Mouse (Mus musculus) Patski (cell line): ENCODE results near the gene Ttc30a2. TPM values are rescaled to one million over a fixed set of nuclear protein-coding genes. Genes with fewer than 3 reads are reported as not detected.
"Not testable (repeated sequence)": the region's sequence is repeated elsewhere in the genome, so short reads cannot be mapped to it uniquely, and the experiment has no call there.

ENCODE experiments used
- ATAC-seq: fragments of 100-300 bp; one replicate; pipeline ENCODE4 v1.8.0; 2021
- CTCF ChIA-PET: fragments of 350-600 bp; sonication (Branson Sonifier 250); formaldehyde crosslinking; loops from one replicate; lab custom pipeline; 2022; ENCODE audit warnings: inconsistent platforms; lab: Charles Lee
- POLR2A ChIA-PET: fragments of 350-600 bp; sonication (Branson Sonifier 250); formaldehyde crosslinking; loops from one replicate; lab custom pipeline; 2022; ENCODE audit warnings: antibody characterized with exemption, inconsistent platforms; lab: Charles Lee
- DNase-seq: peaks from one replicate; pipeline ENCODE4 v3.0.0-alpha.2; 2011; ENCODE audit warnings: low read depth, low spot score
- H3K27me3 ChIP-seq: fragments of 371-371 bp; one replicate; pipeline ENCODE4 v1.5.1; 2021
- CTCF ChIP-seq: fragments of 100-300 bp; IDR thresholded peaks from one replicate; pipeline ENCODE4 v1.5.1; 2021
- in situ Hi-C: fragments of 300-500 bp; cut with MboI; formaldehyde crosslinking; loops from 3 replicates; pipeline ENCODE4 v1.11.1; 2018; ENCODE audit warnings: low pct_unique_long_range_greater_than_20kb, mixed read lengths
- polyA plus RNA-seq: library from polyadenylated mRNA; unstranded; gene quantifications from one replicate; pipeline ENCODE4 v1.2.3, GENCODE M21; 2021

Ttc30a2 gene
- 1.4 TPM for polyA plus RNA-seq

DNA sequence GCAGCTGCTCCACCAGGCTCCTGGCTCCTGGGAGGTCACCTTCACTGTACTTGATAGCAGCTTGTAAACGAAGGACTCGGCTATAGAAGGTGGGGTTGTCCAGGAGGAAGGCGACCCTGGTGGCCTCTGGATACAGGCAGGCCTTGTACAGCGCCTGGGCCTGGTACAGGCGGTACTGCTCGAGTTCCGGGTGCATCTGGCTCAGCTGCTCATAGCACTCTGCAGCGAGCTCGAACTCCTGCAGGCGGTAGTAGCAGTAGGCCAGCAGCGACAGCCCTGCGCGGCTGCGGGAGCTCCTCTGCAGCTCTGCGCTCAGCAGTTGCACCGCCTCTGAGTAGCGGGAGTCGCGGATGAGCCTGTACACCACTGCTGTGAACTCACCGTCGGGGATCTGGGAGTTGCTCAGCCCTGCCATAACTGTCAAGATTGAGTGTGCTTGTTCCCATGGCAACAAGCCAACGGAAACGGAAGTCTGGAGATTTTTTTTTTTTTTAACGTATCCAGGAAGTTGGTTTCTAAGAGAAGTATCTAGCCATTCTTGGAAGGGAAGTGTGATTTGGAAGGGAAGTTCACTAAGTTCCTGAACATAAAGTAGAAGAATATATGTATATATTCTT lies at the start of gene Ttc30a2:
Ttc30a2 (minus strand) TSS at position 419 of the 617 bp plus-strand sequence.
- DNase-seq, in situ Hi-C loops, POLR2A ChIA-PET, ATAC-seq: not testable (repeated sequence)
- peaks cover 20% of the 10 kb centered on the region for H3K27me3 ChIP-seq
- CTCF ChIA-PET: interaction anchor here (0.6 to 0.9 kb wide), 2 partner anchors 12 to 191 kb away, joined by 3 read pairs; no protein-coding TSS in a partner anchor

DNA sequence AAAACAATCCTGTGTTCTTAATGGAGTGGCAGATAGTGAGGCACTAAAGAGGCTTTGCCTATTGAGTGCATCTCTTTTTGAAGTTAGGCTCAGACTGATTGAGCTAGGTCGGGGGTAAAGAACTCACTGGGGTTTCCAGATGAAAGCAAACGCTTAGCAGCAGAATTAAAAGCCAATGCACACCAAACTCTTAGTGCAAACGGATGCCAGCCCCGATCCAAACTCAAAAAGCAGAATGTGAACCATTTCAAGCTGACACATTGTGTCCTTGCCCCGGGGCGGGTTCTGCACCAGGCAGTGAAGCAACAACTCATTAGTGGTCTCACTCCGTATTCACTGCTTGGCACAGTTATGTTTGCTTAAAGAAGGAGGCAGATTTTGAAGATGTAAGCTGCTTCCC lies 38.9 kb upstream of the Ttc30a2 start:
- POLR2A ChIA-PET: no interaction called here
- peaks cover 7% of the 10 kb centered on the region for H3K27me3 ChIP-seq
- no peak for TF ChIP-seq CTCF
- CTCF ChIA-PET: no interaction called here
- in situ Hi-C loops: no loop called here
- DNase-seq (no peak), ATAC-seq (no peak)

DNA sequence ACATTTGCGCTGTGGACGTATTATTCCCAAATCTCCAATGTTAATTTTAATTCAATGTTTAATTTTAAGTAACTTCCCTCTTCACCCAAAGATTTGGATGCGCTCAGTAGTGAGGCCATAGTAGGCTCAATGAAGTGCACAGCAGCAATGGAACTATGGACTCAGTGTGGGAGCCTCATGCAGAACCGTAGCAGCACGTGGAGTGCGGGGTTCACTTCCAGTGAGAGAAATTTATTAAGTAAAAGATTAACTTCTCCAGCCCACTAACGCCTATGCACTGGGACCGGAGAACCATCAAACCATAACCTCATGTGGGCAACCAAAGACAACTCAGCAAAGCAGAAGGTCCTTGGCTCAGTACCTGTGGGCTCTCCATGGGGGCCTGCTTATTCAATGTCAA lies 38.2 kb upstream of the Ttc30a2 start:
- ChIA-PET CTCF (no interaction called here), POLR2A (no interaction called here)
- TF ChIP-seq CTCF: no peak
- peaks cover 7% of the 10 kb centered on the region for H3K27me3 ChIP-seq
- in situ Hi-C loops: no loop called here
- DNase-seq: no peak
- ATAC-seq: no peak

DNA sequence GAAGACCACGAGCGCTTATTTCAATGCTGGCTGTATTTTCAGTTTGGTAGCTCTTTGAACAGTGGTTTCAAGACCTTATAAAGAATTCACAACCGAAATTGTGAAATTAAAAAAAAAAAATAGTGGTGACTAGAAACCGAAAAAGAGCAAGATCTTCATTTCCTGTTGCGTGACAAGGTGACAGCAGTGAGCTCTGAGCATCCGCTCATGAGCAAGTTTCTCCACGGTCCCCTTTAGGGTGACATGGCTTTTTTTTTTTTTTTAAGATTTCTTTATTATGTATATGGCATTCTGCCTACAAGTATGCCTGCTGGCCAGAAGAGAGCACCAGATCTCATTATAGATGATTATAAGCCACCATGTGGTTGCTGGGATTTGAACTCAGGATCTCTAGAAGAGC lies 37.5 kb upstream of the Ttc30a2 start:
- TF ChIP-seq CTCF: no peak
- peaks cover 8% of the 10 kb centered on the region for H3K27me3 ChIP-seq
- ATAC-seq: no peak
- in situ Hi-C loops: no loop called here
- ChIA-PET CTCF (no interaction called here), POLR2A (no interaction called here)
- DNase-seq: no peak

DNA sequence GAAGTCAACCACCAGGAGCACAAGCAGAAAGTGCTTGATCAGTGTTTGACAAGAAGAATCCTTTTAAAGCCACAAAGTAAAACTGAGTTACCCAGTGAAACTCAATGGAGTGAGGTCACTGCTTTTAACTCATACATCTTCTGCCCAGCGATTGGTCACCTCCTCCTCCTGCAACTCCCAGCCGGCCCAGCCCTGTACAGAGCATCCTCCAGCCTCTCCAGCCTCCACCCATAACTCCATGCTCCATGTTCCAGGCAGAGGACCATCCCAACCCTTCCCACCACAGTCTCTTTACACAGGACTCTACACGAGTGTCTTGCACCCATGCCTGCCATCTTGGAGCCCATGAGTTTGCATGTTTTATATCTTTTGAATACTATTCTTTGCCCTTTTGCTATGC lies 36.7 kb upstream of the Ttc30a2 start:
- DNase-seq: no peak
- H3K27me3 ChIP-seq: peaks cover 11% of the 10 kb centered on the region
- no peak for ATAC-seq
- ChIA-PET POLR2A (no interaction called here), CTCF (no interaction called here)
- in situ Hi-C loops: no loop called here
- no peak for TF ChIP-seq CTCF

DNA sequence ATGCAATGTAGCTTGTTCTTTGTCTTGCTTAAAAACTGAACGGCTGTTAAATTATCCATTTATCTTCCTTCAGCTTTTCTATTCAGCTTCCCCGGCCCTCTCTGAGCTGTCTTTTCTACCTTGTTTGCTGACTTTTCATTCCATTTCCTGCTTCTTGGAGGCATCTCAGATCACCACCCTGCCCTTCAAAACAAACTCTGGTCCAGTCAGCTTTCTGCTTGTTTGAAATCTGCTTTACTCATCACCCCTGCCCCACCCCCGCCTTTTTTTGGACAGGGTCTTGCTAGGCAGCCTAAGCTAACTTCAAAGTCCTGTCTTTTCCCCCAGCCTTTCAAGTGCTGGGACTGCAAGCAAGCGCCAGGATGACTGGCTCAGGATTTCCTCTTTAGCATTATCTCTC lies 28.2 kb upstream of the Ttc30a2 start:
- CTCF ChIA-PET: no interaction called here

DNA sequence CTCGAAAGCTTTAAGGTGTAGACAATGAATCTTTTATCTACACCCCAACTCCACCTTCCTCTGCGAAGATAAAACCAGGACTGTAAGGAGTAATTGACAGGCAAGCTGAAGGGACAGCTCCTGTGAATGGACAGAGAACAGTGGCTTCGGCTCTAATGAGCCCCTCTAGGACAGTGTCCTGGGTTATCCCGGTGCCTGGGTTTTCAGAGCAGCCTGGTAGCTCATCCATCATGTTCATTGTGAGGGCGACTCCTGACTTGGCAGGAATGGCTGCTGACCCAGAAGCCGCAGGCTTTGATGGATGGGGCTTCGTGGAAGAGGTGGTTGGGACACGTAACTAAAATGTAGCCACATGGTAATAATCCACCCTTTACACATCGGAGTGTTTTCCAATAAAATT lies 24.9 kb upstream of the Ttc30a2 start:
- POLR2A ChIA-PET: no interaction called here
- DNase-seq (no peak), ATAC-seq (no peak)
- peaks cover 10% of the 10 kb centered on the region for H3K27me3 ChIP-seq
- no peak for TF ChIP-seq CTCF
- CTCF ChIA-PET: no interaction called here
- in situ Hi-C loops: no loop called here

More for the DNA sequence above, 28.2 kb upstream of the Ttc30a2 start:
- in situ Hi-C loops: no loop called here
- ATAC-seq: no peak
- DNase-seq: no peak
- peaks cover 18% of the 10 kb centered on the region for H3K27me3 ChIP-seq
- TF ChIP-seq CTCF: no peak
- POLR2A ChIA-PET: no interaction called here

DNA sequence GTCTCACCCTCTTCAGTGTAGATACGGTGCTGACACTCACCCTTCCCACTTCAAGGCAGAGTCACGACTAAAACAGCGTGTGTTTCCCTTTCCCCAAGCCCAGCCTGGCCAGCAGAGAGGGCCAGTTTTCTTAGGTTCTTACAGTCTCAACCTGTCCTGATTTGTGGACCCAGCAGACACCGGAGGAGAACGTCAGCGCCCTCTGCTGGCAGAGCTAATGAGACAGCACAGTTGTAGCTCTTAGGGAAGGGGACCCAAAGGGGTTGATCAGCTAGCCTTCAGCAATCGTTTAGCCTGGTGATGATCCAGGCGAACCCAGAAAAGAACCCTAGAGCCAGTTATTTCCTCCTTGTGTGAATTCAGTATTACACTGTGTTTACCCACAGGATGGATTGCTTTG lies 23.4 kb upstream of the Ttc30a2 start:
- peak; percentile 66 for TF ChIP-seq CTCF
- ATAC-seq (peak; percentile 25), DNase-seq (no peak)
- ChIA-PET POLR2A (interaction anchor here (0.6 kb wide), 1 partner anchor 1836 kb away, joined by 4 read pairs; no protein-coding TSS in a partner anchor), CTCF (interaction anchor here (1.0 kb wide), 1 partner anchor 16 kb away, joined by 5 read pairs; no protein-coding TSS in a partner anchor)
- peaks cover 7% of the 10 kb centered on the region for H3K27me3 ChIP-seq
- in situ Hi-C loops: no loop called here

DNA sequence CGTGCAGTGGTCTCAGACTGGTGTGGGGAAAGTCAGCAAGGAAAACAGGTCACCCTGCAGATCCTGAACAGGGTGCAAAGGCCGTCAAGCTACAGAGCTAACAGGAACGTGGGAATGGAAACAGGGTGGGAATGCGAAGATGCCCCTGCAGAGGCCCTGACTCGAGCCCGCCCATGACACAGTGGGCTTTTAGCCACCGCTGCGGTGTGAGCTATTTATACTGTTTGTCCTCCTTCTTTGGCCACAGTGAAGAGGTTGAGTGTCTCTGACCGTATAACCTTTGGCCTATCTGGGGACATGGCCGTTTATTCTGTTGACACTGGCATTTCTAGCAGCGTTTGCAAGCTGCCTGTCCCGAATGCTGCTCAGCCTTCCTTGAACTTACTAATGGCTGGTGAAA lies 21.7 kb upstream of the Ttc30a2 start:
- in situ Hi-C loops: no loop called here
- ChIA-PET POLR2A (no interaction called here), CTCF (interaction anchor here (1.3 kb wide), 1 partner anchor 14 kb away, joined by 3 read pairs; no protein-coding TSS in a partner anchor)
- ATAC-seq: no peak
- DNase-seq: no peak
- TF ChIP-seq CTCF: no peak
- no peaks in the 10 kb centered on the region for H3K27me3 ChIP-seq

DNA sequence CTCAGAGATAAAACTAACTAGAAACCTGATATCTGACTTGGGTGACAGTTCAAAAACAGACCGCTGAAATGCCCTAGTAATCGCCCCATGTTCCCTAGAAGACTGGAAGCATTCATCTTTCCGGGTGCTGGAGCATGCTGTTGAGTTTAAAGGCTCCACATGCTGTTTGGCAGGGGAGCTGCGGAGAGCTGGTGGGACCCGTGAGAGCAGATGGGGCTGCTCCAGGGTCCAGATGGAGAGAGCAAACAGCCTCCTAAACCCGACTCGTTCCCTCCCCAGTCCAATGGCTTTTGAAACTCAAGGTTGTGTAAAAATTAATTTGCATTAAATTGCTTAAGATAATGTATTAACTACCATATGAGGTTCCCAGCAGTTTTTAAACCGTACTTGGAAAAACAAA lies 20.7 kb upstream of the Ttc30a2 start:
- ATAC-seq (no peak), DNase-seq (no peak)
- CTCF ChIA-PET: interaction anchor here (0.9 kb wide), 1 partner anchor 14 kb away, joined by 4 read pairs; no protein-coding TSS in a partner anchor
- in situ Hi-C loops: no loop called here
- TF ChIP-seq CTCF: no peak
- POLR2A ChIA-PET: interaction anchor here (0.6 kb wide), 1 partner anchor 45 kb away, joined by 3 read pairs; no protein-coding TSS in a partner anchor
- no peaks in the 10 kb centered on the region for H3K27me3 ChIP-seq

DNA sequence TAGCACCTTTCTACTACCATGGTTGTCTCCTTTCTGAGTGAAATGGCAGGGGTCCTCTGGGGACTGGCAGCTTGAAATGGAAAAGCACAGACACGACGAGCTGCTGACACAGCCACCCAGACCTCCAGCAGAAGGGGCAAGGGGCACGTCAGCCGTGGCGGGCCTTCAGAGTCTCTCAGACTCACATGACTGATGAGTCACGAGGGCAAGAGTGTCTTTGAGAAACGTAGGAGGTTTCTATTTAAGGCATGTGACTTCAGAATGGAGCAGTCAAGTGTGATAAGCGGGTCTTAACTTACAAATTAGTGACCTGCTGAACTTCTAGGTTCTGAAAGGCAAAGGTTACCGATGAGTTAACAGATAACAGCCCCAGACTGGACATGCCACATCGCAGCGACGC lies 19.8 kb upstream of the Ttc30a2 start:
- POLR2A ChIA-PET: no interaction called here
- in situ Hi-C loops: no loop called here
- DNase-seq (no peak), ATAC-seq (no peak)
- peaks cover 3% of the 10 kb centered on the region for H3K27me3 ChIP-seq
- CTCF ChIA-PET: interaction anchor here (0.9 kb wide), 1 partner anchor 13 kb away, joined by 4 read pairs; no protein-coding TSS in a partner anchor
- TF ChIP-seq CTCF: no peak
